Mouse (Mus musculus): ENCODE measurements around the gene Bcl9l.

DNA sequence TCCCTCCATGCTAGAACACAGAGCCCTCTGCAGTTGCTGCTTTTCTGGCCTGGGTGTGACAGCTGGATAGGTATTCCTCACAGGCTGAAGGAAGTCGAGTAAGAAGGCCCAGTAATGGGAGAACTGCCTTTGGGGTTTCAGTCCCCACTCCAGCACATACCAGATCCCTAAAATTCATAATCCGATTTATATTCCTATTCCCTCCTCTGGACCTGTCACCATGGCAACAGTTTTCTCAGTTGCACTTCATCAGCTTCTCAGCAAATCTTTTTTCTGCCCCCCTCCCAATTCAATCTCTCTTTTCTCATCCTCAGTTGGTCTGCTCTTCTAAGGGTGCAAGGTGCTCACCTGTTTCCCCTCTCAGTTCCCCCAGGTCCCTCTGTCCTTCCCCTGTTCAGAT lies 13.8 kb upstream of the Bcl9l start:
- no peak for TF ChIP-seq CTCF (IDR thresholded peaks at IDR 0.05 in 2 of 3, conservative IDR thresholded peaks at IDR 0.05 in 1 of 3; ENCODE audit: control insufficient read depth in 1 of 3, insufficient read depth in 1 of 3, low read depth in 2 of 3, low read length in 3 of 3, poor library complexity in 1 of 3, severe bottlenecking in 1 of 3)
- TF ChIP-seq POLR2A (IDR thresholded peaks at IDR 0.05; ENCODE audit: control insufficient read depth in 1 of 2, insufficient read depth in 1 of 2, low read depth in 1 of 2, low read length in 2 of 2, poor library complexity in 1 of 2): no peak
